Mouse (Mus musculus): ENCODE data around the gene Shisa8.

DNA sequence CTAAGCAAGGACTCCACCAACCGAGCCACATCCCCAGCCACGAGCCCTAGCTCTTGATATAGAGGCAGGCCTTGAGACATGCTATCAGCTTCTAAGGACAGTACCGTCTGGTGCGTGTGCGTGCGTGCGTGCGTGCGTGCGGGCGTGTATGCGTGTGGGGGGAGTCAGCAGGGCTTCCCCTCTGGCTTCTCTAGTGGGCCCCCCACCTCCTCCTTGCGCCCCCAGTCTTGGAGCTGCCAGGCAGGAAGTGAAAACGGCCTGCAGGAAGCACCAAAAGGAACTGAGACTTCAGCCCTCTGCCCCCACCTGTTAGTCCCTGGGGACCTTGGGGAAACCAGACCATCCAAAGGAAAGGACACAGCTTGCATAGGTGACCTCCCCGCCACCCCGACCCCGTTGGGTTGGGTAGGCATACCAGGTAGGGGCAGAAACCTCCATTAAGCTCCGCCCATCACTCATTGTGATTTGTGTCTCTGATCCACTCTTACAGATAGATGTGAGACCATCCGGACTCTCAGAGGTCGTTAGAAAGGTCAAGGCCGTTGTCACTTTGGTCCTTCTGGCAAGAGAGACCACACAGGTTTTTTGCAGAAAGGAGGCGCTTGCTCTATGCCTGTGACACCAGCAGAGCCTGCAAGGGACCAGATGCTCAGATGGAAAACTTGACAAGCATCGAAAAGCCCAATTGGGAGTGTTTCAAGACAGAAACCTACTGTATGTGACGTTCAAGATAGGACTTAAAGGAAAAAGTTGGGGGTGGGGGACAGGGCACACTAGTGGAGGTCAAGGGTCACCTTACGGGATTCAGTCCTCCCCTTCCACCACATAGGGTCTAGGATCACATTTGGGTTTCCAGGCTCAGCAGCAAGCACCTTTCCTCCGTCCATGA lies 6.4 kb upstream of the Shisa8 start:
- TF ChIP-seq CTCF (IDR thresholded peaks at IDR 0.05; ENCODE audit: control insufficient read depth, insufficient read depth, low read length), result no peak
- TF ChIP-seq POLR2A (IDR thresholded peaks at IDR 0.05; ENCODE audit: borderline replicate concordance, control insufficient read depth, low read depth, low read length), result no peak
